Mouse (Mus musculus) megakaryocyte-erythroid progenitor cell, adult 5 weeks (primary cell): Measurements from ENCODE around the gene Disp3. TPM values are rescaled to one million over a fixed set of nuclear protein-coding genes. Genes with fewer than 3 reads are reported as not detected.

Source experiments
- polyA plus RNA-seq: library from polyadenylated mRNA; stranded (reverse); fragments of >175 nt; gene quantifications from 2 replicates; pipeline ENCODE4 v1.2.3, GENCODE M21; 2012

Disp3 gene
- not detected in 2 replicates for polyA plus RNA-seq

DNA sequence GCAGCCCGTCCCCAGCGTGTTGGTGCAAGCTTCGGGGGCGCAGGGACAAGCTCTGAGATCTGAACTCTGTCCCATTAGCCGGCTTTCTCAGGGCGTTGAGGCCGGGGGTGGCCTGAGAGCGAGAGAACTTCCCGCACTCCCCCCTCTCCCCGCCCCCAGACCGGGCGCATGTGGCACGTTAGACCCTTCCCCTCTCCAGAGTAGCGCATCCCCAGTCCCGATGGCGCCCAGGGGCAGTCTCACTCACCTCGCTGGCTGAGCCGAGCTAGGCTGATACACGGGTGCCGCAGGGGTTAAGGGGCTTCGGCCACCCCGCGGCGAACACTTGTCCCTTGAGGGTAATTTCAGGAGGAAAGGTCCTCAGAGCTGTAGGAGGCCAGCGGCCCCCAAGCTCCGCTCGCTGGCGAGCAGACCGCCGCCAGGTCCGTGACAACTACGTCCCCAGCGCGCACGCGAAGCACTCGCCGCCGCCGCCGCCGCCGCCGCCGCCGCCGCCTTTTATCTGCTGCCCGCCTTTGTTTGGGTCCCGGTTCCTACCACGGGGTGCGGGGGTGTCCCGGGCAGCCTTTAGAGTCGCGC, at the start of gene Disp3:
Gene Disp3 (minus strand): TSS at position 490 of the 579 bp plus-strand sequence.

Other genes starting within 250 kb of the Disp3 start
- 2.4 and 3.4 TPM in 2 replicates for gene Clcn6, start 249.1 kb downstream of the Disp3 start, polyA plus RNA-seq
- 6.8 and 8.6 TPM in 2 replicates for gene Mthfr, start 248.9 kb downstream of the Disp3 start, polyA plus RNA-seq
- 14.0 and 17.8 TPM in 2 replicates for gene Agtrap, start 199.9 kb downstream of the Disp3 start, polyA plus RNA-seq
- gene Mad2l2, start 157.6 kb downstream of the Disp3 start, polyA plus RNA-seq, result 22.5 and 23.9 TPM in 2 replicates
- gene Draxin, start 157.3 kb downstream of the Disp3 start, polyA plus RNA-seq, result 0.04 and 0.10 TPM in 2 replicates
- 18.9 and 19.8 TPM in 2 replicates for gene Fbxo6, start 135.8 kb downstream of the Disp3 start, polyA plus RNA-seq
- gene Fbxo44, start 127.5 kb downstream of the Disp3 start, polyA plus RNA-seq, result 4.3 and 6.0 TPM in 2 replicates
- gene Fbxo2, start 127.3 kb downstream of the Disp3 start, polyA plus RNA-seq, result 0.13 and 0.15 TPM in 2 replicates
- 3.4 and 4.4 TPM in 2 replicates for gene Ubiad1, start 156.8 kb upstream of the Disp3 start, polyA plus RNA-seq
- gene Mtor, start 160.6 kb upstream of the Disp3 start, polyA plus RNA-seq, result 10.7 and 13.2 TPM in 2 replicates
- not detected in 2 replicates for gene Angptl7, start 212.5 kb upstream of the Disp3 start, polyA plus RNA-seq